In genomic region chr14:86721768-86722167, GRCm38 (mm10) we compare ENCODE assay signal across 12 mouse cellular contexts.
"Had no signal": no experiment of that assay in that cellular context is flagged by ENCODE, and none has a peak within 500 bp of the region (broad histone marks: within the 10 kb centered on the region; RNA-seq: fewer than 3 reads in every experiment).

No protein-coding gene starts in this region.

- H3K9me3 ChIP-seq: kidney, embryonic 15.5 days; limb, embryonic 13.5 days; midbrain, embryonic 10.5 days; midbrain, embryonic 15.5 days; neural tube, embryonic 12.5 days had no signal

- DNase-seq: kidney, adult 2 months; kidney, postnatal 14 days; left cerebral cortex, postnatal 4 days; lung, adult 18-20 months; thymus, postnatal 4 days had no signal

- H3K27ac ChIP-seq: kidney, embryonic 15.5 days; limb, embryonic 13.5 days; midbrain, embryonic 10.5 days; midbrain, embryonic 15.5 days; neural tube, embryonic 12.5 days; stomach, postnatal 0 days had no signal

- H3K4me3 ChIP-seq: kidney, embryonic 15.5 days; limb, embryonic 13.5 days; midbrain, embryonic 10.5 days; midbrain, embryonic 15.5 days; neural tube, embryonic 12.5 days had no signal

- ATAC-seq: intestine, embryonic 16.5 days; midbrain, embryonic 15.5 days had no signal

- H3K36me3 ChIP-seq: kidney, embryonic 15.5 days; limb, embryonic 13.5 days; midbrain, embryonic 10.5 days; midbrain, embryonic 15.5 days; neural tube, embryonic 12.5 days had no signal

- H3K4me1 ChIP-seq: kidney, embryonic 15.5 days; limb, embryonic 13.5 days; midbrain, embryonic 10.5 days; midbrain, embryonic 15.5 days; neural tube, embryonic 12.5 days had no signal

- H3K9ac ChIP-seq: kidney, embryonic 15.5 days; limb, embryonic 13.5 days; midbrain, embryonic 15.5 days; neural tube, embryonic 12.5 days had no signal

- H3K27me3 ChIP-seq: kidney, embryonic 15.5 days; limb, embryonic 13.5 days; midbrain, embryonic 15.5 days; neural tube, embryonic 12.5 days had no signal

- H3K4me2 ChIP-seq: kidney, embryonic 15.5 days; limb, embryonic 13.5 days; midbrain, embryonic 15.5 days; neural tube, embryonic 12.5 days had no signal
